Mouse (Mus musculus) gastrocnemius, postnatal 14 days (tissue): ENCODE data around the gene Sar1b. TPM values are rescaled to one million over a fixed set of nuclear protein-coding genes. Genes with fewer than 3 reads are reported as not detected.

Experiments
- DNase-seq: peaks from one replicate; pipeline ENCODE4 v3.0.0; 2021; ENCODE audit warnings: mixed read lengths
- intact Hi-C: fragments of 180-260 bp; cut with DNase I; formaldehyde crosslinking; loops from one replicate; pipeline ENCODE4 v1.15.1; 2025; ENCODE audit warnings: low total_unique reads
- total RNA-seq, 2 experiments: library from RNA; stranded (reverse); gene quantifications; 2 replicates each; pipeline ENCODE4 v1.2.3; 2021

The Sar1b gene
- total RNA-seq, 2 experiments from 2014 or later: 212 to 254 TPM

DNA sequence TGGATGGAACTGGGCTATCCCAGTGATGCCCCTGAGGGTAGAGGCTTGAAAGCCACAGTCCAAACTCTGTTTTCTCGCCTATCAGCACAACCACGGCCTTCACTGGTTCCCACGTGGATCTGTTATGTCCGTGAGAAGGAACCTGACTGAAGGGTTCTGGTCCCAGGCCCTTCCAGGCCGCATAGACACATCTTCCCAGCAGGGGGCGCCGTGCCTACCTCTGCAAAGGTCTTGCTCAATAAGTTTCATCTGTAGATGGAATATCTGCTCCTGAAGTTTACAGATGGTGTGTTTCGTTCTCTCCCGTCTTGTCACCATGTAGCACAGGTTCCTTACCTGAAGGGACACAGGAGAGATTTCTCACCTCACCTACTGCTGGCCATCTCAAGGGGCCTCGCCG, 57.4 kb downstream of the Sar1b start:
- intact Hi-C loops: loop anchor here (5.0 to 10.0 kb wide), 2 partner anchors 146 to 404 kb away; partner anchors contain the start of gene Cdkn2aipnl
- DNase-seq: peak; percentile 83

- DNase-seq: no peak
- intact Hi-C loops: loop anchor here (5.0 to 10.0 kb wide), 2 partner anchors 145 to 402 kb away; partner anchors contain the start of gene Cdkn2aipnl
Measured at GRCm38 (mm10) chr11:51822736-51823135, 59.2 kb downstream of the Sar1b start.

DNA sequence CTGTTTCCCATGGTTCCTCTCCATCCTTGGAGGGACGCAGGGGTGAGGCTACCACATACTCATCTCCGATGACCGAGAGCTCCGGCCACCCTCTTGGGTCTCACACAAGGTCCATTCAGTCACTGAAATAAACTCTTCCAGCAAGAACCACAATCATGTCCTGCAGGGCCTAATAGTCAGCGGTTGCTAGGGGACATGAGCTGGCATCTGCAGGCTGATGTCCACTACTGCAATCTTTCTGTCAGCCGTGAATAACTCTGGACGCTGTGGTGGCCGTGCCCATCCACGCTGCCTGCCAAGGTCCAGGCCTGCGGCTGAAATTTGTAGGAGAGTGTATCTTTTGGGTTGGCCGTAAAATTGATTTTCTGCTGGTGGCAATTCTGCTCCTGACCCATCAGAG, 59.8 kb downstream of the Sar1b start:
- intact Hi-C loops: loop anchor here (5.0 to 10.0 kb wide), 2 partner anchors 144 to 402 kb away; partner anchors contain the start of gene Cdkn2aipnl
- no peak for DNase-seq

DNA sequence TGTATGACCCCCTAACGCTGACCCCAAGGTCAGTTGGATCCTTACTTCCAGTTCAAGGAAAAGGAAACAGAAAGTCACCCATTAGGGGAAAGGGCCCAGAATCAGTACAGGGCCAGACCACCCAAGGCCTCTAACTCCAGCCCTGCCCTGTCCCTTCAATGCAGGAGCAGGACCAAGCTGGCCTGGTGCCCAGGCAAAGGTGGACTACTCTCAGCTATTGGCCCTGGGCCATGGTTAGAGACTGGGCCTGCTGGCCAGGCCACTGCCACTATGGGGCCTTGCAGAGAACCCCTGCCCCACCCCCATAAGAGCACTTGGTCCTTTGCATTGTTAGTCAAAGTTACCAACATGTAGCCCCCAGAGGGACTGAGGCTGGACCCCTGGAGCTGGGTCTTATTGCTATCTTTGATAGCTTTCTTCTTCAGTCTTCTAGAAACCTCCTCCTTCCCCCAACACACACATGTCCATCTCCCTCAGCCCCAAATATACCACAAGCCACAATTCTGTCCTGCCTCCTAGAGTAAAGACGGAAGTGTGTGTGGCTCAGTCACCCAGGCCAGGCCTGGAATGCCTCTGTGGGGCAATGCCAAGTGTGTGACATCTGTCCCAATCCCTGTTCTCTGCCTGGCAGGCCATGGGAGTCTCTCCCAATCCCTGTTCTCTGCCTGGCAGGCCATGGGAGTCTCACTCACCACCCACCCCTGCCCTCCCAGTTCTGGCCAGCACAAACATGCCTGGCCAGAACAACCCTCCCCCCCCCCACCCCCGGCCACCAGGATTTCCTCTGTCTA, 60.7 kb downstream of the Sar1b start:
- no peak for DNase-seq
- intact Hi-C loops: loop anchor here (5.0 to 10.0 kb wide), 2 partner anchors 143 to 401 kb away; partner anchors contain the start of gene Cdkn2aipnl

DNA sequence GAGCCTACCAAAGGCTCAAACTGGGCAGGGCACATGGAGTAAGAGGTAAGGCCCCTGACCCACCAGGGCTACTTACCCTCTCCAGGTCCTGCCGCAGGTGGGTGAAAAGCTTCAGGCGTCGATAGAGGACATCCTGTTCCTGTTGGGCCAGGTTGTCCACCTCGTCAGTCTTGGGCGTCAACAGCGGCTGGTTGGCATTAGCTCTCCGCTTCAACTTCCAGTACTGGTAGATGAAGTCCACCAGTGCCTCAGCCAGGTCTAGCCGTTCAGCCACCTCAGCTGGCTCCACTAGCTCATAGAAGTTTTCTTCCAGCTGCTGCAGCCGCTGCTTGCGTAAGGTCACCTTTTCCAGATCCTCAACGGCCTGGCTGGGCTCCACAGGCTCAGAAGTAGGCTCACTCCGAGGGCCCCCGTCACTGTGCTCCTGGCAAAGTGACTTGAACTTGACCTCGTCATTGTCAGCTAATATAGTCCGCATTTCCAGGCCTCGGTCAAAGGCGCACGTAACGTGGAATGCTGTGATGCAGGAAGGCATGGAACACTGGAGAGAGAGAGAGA, 61.5 kb downstream of the Sar1b start:
- intact Hi-C loops: loop anchor here (5.0 to 10.0 kb wide), 2 partner anchors 142 to 400 kb away; partner anchors contain the start of gene Cdkn2aipnl
- no peak for DNase-seq

- peak; percentile 24 for DNase-seq
- intact Hi-C loops: no loop called here
Measured at GRCm38 (mm10) chr11:51831962-51832909, 68.7 kb downstream of the Sar1b start.

GRCm38 (mm10) chr11:51832992-51833391, 69.5 kb downstream of the Sar1b start:
- DNase-seq: no peak
- intact Hi-C loops: no loop called here

GRCm38 (mm10) chr11:51833393-51834066, 70.0 kb downstream of the Sar1b start:
- no peak for DNase-seq
- intact Hi-C loops: no loop called here

- no peak for DNase-seq
- intact Hi-C loops: no loop called here
Measured at GRCm38 (mm10) chr11:51834067-51834411, 70.6 kb downstream of the Sar1b start.

- intact Hi-C loops: no loop called here
- DNase-seq: no peak
Measured at GRCm38 (mm10) chr11:51835598-51835997, 72.1 kb downstream of the Sar1b start.

DNA sequence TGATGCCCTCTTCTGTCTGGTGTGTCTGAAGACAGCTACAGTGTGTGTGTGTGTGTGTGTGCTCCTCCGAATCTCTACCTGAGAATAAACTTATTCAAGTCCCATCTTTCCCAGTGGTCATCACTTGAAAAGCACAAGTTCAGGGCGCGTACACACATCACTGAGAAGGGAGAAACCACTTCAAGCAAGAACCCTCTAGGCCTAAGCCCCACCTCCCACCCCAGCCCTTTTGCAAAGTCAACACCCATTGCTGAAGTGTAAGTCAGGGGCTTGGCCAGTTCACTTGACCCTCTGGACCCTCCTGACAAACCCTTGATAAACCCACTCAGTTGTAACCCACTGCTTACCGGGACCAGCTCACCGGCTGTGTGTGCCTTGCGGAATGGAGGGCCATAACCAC, 73.0 kb downstream of the Sar1b start:
- no peak for DNase-seq
- intact Hi-C loops: no loop called here

DNA sequence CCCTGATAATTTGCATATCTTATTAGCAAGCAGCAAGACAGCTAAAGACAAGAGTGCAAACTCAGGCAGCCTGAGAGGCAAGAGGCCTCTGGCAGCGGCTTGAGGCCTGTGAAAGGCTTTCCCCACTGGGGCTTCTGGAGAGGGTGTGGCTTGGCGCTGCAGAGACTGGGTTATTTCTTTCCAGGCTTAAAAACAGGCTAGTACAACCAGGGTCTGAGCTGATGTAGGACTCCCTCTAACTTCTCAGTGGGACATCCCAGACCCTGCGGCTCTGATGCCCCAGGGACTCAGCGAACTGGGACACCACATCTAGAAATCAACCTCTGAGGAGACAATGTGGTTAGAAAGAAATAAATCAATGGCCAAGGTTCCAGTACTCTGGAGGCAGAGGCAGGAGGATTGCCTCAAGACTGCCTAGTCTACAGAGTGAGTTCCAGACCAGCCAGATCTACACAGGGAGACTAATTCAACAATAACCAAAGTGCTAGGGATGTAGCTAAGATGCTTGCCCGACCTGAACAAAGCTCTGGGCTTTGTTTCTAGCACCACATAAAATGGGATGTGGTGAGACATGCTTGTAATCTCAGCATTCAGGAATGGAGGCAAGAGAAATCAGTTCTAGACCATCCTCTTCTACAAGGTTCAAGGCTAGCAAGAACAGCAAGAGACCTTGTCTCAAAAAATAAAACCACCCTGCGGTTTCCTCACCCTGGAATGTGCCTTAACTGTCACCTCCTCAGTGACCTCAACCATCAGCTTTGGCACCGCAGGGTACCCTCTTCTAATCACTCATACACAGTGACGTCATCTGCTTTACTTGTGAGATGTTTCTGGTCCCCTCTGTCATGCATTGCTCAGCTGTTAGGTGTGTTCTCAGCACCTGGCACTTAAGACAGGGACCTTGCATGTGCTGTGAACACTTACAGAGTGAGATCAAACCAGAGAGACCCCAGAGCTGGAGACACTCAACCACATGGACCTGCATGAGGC, 74.0 kb downstream of the Sar1b start:
- peak; percentile 60 for DNase-seq
- intact Hi-C loops: no loop called here

- intact Hi-C loops: no loop called here
- DNase-seq: no peak
Measured at GRCm38 (mm10) chr11:51839106-51839505, 75.6 kb downstream of the Sar1b start.

DNA sequence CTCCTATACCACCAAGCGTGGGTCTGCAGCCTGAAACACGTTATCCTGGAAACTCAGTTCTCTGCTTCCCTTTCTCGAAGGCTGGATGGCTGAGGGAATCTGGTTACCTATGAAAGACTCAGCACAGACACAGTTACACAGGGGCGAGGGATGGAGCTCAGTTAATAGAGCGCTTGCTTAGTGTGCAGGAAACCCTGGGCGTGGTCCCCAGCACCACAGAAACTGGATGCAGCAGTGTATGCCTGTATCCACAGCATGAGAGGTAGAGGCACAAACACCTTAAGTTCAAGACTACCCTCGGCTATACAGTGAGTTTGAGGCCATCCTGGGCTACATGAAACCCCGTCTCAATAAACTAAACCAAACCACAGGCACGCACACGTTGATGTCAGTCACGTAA, 76.5 kb downstream of the Sar1b start:
- intact Hi-C loops: no loop called here

GRCm38 (mm10) chr11:51840657-51841056, 77.2 kb downstream of the Sar1b start:
- intact Hi-C loops: no loop called here
- DNase-seq: no peak

More for the DNA sequence above, 76.5 kb downstream of the Sar1b start:
- DNase-seq: no peak

DNA sequence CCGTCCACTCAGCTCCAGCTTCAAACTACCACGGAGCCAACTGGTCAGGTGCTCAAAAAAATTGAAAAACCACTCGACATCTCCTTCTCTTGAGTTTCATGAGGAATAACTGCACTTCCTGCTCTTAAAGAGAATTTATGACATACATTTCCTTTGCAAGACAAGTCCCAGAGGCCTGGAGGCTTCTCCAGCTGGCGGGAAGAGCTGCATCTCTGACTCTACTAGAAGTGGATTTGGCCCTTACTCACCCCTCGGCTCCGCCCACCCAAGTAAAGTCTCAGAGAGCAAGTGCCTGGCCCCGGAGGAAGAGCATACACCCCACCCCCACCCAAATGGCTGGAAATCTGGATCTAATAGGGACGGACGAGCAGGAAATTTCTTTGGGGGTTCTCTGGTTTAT, 77.7 kb downstream of the Sar1b start:
- peak; percentile 54 for DNase-seq
- intact Hi-C loops: no loop called here
